Comparison of ENCODE assay signal across 11 mouse cellular contexts in the genomic region with DNA sequence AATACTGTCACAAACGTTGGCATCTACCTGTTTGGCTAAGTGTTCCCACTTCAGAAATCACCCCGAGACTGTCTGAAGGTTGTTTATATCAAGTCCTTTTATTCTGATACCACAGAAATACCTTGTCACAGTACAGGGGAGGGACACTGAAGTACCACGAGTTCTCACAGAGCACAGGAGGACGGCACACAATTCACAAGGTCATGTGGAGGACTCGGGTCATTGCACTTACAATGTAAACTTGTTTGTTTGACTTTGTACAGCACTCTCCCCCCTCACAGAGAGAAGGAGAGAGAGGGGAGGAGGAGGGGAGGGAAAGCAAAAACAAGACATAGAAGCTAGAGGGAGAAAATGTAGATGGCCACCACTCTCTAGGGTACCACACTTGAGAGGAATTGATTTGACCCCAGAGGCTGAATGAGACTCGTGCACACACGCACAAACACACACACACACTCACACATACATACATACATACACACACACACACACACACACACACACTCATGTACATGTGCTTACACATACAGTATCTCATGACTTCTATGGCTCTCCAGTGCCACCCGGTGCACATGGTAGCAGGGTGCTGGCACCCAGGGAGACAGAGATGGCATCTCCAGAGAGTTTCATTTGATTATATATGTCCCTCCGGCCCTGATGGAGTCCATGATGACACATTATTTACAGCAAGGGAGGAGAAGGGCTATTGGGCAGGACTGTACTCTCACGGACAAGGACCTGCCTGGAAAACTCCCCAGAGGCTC. TPM values are rescaled to one million over a fixed set of nuclear protein-coding genes. Genes with fewer than 3 reads are reported as not detected.
A peak's percentile ranks its signal among the peaks of the same experiment; 100 is the strongest.
DNase-seq lines count a peak whose midpoint lies in the region; ATAC-seq and TF ChIP-seq lines count a peak whose summit lies in the region.
"Had no signal": no experiment of that assay in that cellular context is flagged by ENCODE, and none has a peak within 500 bp of the region (broad histone marks: within the 10 kb centered on the region; RNA-seq: fewer than 3 reads in every experiment).

No protein-coding gene starts in this region.

- intact Hi-C loops in gastrocnemius, adult 2 months (cut with DNase I), result loop anchor here (1.0 to 10.0 kb wide), 4 partner anchors 41 to 319 kb away; no protein-coding TSS in a partner anchor

- ATAC-seq in lung, embryonic 14.5 days (ENCODE audit: insufficient read depth), result no peak
- peak; percentile 21; the same call in 1 of the 2 replicates for ATAC-seq in erythroid progenitor cell, adult 5-6 weeks (replicated peaks; ENCODE audit: low FRiP score, poor library complexity, severe bottlenecking)
- ATAC-seq in liver, postnatal 0 days, result peak; percentile 57
- ATAC-seq: forebrain, embryonic 15.5 days; Patski had no signal

- 44% methylated on average over 10 of the region's 10 CpGs for WGBS in lung, embryonic 14.5 days
- WGBS in liver, postnatal 0 days (ENCODE audit: insufficient replicate concordance), result 40% methylated on average over 10 of the region's 10 CpGs

- peak overlapping the region; percentile 13; the same call in 1 of the 2 replicates for H3K27ac ChIP-seq in gastrocnemius, adult 2 months
- 0 out of 2 replicates have a peak overlapping the region, but pooled peaks have one; percentile 38 for H3K27ac ChIP-seq in lung, embryonic 14.5 days (ENCODE audit: low read depth)
- peak overlapping the region; percentile 98 for H3K27ac ChIP-seq in liver, postnatal 0 days (ENCODE audit: low read depth)
- H3K27ac ChIP-seq: heart, adult 2 months had no signal

- no peak for DNase-seq in gastrocnemius, adult 2 months
- no peak for DNase-seq in gastrocnemius, postnatal 4 days (ENCODE audit: low spot score in 2 of 2)
- DNase-seq in lung, embryonic 14.5 days, result no peak
- DNase-seq in lung, adult 18-20 months, result no peak
- DNase-seq in liver, postnatal 0 days, result peak; percentile 57
- DNase-seq in urinary bladder, adult 18-20 months (ENCODE audit: low spot score in 2 of 2), result no peak
- no peak for DNase-seq in left cerebral cortex, adult 11 months (ENCODE audit: low spot score)

- TF ChIP-seq EP300 in liver, postnatal 0 days (IDR thresholded peaks at IDR 0.05; ENCODE audit: low read depth), result peak; percentile 14; the same call in 1 of the 2 replicates

- H3K4me3 ChIP-seq in gastrocnemius, adult 2 months, result no peak overlapping the region
- H3K4me3 ChIP-seq in lung, embryonic 14.5 days (ENCODE audit: low read depth, low read length), result no peak overlapping the region
- peak overlapping the region; percentile 76 for H3K4me3 ChIP-seq in liver, postnatal 0 days (ENCODE audit: low read depth, low read length)

- H3K9ac ChIP-seq in lung, embryonic 14.5 days, result no peak overlapping the region
- peak overlapping the region; percentile 92 for H3K9ac ChIP-seq in liver, postnatal 0 days (replicated peaks)

- H3K4me2 ChIP-seq in lung, embryonic 14.5 days, result peak overlapping the region; percentile 99
- peak overlapping the region; percentile 92 for H3K4me2 ChIP-seq in liver, postnatal 0 days (ENCODE audit: low read depth, low read length)

- peaks cover 14% of the 10 kb centered on the region for H3K36me3 ChIP-seq in lung, embryonic 14.5 days (ENCODE audit: insufficient read depth)
- peaks cover 19% of the 10 kb centered on the region for H3K36me3 ChIP-seq in liver, postnatal 0 days (replicated peaks; ENCODE audit: insufficient read depth, low read length)

- no peaks in the 10 kb centered on the region for H3K27me3 ChIP-seq in lung, embryonic 14.5 days (ENCODE audit: insufficient read depth, low read length)
- no peaks in the 10 kb centered on the region for H3K27me3 ChIP-seq in liver, postnatal 0 days (ENCODE audit: insufficient read depth, low read length)
- H3K27me3 ChIP-seq: forebrain, embryonic 15.5 days had no signal

- TF ChIP-seq CTCF in gastrocnemius, adult 2 months (IDR thresholded peaks at IDR 0.05), result no peak
- TF ChIP-seq CTCF in lung, embryonic 14.5 days (IDR thresholded peaks at IDR 0.05; ENCODE audit: low read depth), result no peak
- TF ChIP-seq CTCF in liver, postnatal 0 days (IDR thresholded peaks at IDR 0.05; ENCODE audit: low read depth), result peak; percentile 54

- peaks cover 5% of the 10 kb centered on the region for H3K4me1 ChIP-seq in lung, embryonic 14.5 days (ENCODE audit: insufficient read depth)
- peaks cover 33% of the 10 kb centered on the region for H3K4me1 ChIP-seq in liver, postnatal 0 days (ENCODE audit: insufficient read depth)

- H3K9me3 ChIP-seq in lung, embryonic 14.5 days (ENCODE audit: low read depth, low read length), result no peaks in the 10 kb centered on the region
- no peaks in the 10 kb centered on the region for H3K9me3 ChIP-seq in liver, postnatal 0 days (ENCODE audit: low read length)
- H3K9me3 ChIP-seq: forebrain, embryonic 15.5 days had no signal

RNA-seq across cellular contexts. Expression of gene Apeh, which starts 1.7 kb away (rescaled TPM):
- total RNA-seq in gastrocnemius, adult 2 months (2021), result 10 to 100 TPM; 30.6 to 33.4 TPM
- 10 to 100 TPM; 47.7 to 51.5 TPM for total RNA-seq in gastrocnemius, postnatal 4 days (2021)
- 49.4 and 49.9 TPM in 2 replicates for polyA plus RNA-seq in lung, embryonic 14.5 days (2014; fragmentation: Nextera tagmentation; extraction: Ambion mirVana)
- total RNA-seq in erythroid progenitor cell, adult 5-6 weeks (2015; ENCODE audit: low replicate concordance), result 265 and 389 TPM in 2 replicates
- total RNA-seq in erythroid progenitor cell, adult 5-6 weeks (2017; ENCODE audit: low replicate concordance), result 454 and 497 TPM in 2 replicates
- polyA plus RNA-seq in liver, postnatal 0 days (2015; fragmentation: Nextera tagmentation; extraction: Ambion mirVana), result 67.7 and 75.2 TPM in 2 replicates

RNA-seq across cellular contexts. Expression of gene Rnf123, which starts 13.0 kb away (rescaled TPM):
- total RNA-seq in gastrocnemius, adult 2 months (2021), result 100 to 1,000 TPM; 128 to 157 TPM
- 10 to 100 TPM; 83.8 to 94.8 TPM for total RNA-seq in gastrocnemius, postnatal 4 days (2021)
- polyA plus RNA-seq in lung, embryonic 14.5 days (2014; fragmentation: Nextera tagmentation; extraction: Ambion mirVana), result 27.9 and 30.9 TPM in 2 replicates
- total RNA-seq in erythroid progenitor cell, adult 5-6 weeks (2015; ENCODE audit: low replicate concordance), result 1,337 and 1,464 TPM in 2 replicates
- 890 and 970 TPM in 2 replicates for total RNA-seq in erythroid progenitor cell, adult 5-6 weeks (2017; ENCODE audit: low replicate concordance)
- 45.2 and 50.1 TPM in 2 replicates for polyA plus RNA-seq in liver, postnatal 0 days (2015; fragmentation: Nextera tagmentation; extraction: Ambion mirVana)

RNA-seq across cellular contexts. Expression of gene Mst1, which starts 15.9 kb away (rescaled TPM):
- not detected for total RNA-seq in gastrocnemius, adult 2 months (2021)
- total RNA-seq in gastrocnemius, postnatal 4 days (2021), result under 1 TPM in 1 of 2 experiments, not detected in 1; 0.36 TPM
- 0.18 and 0.20 TPM in 2 replicates for polyA plus RNA-seq in lung, embryonic 14.5 days (2014; fragmentation: Nextera tagmentation; extraction: Ambion mirVana)
- total RNA-seq in erythroid progenitor cell, adult 5-6 weeks (2015; ENCODE audit: low replicate concordance), result 22.0 and 63.3 TPM in 2 replicates
- total RNA-seq in erythroid progenitor cell, adult 5-6 weeks (2017; ENCODE audit: low replicate concordance), result 7.7 and 14.1 TPM in 2 replicates
- polyA plus RNA-seq in liver, postnatal 0 days (2015; fragmentation: Nextera tagmentation; extraction: Ambion mirVana), result 81.4 and 93.0 TPM in 2 replicates
- total RNA-seq: heart, adult 2 months had no signal
- polyA plus RNA-seq: forebrain, embryonic 15.5 days had no signal

RNA-seq across cellular contexts. Expression of gene Amigo3, which starts 43.2 kb away (rescaled TPM):
- total RNA-seq in gastrocnemius, adult 2 months (2021), result 1 to 10 TPM; 1.5 to 3.1 TPM
- 1 to 10 TPM; 3.2 to 3.4 TPM for total RNA-seq in gastrocnemius, postnatal 4 days (2021)
- 3.1 and 3.4 TPM in 2 replicates for polyA plus RNA-seq in lung, embryonic 14.5 days (2014; fragmentation: Nextera tagmentation; extraction: Ambion mirVana)
- total RNA-seq in erythroid progenitor cell, adult 5-6 weeks (2015; ENCODE audit: low replicate concordance), result 2.2 TPM in 1 of 2 replicates, not detected in the other
- 1.1 and 3.6 TPM in 2 replicates for total RNA-seq in erythroid progenitor cell, adult 5-6 weeks (2017; ENCODE audit: low replicate concordance)
- polyA plus RNA-seq in liver, postnatal 0 days (2015; fragmentation: Nextera tagmentation; extraction: Ambion mirVana), result 0.59 and 0.86 TPM in 2 replicates

RNA-seq across cellular contexts. Expression of gene Gmppb, which starts 47.1 kb away (rescaled TPM):
- total RNA-seq in gastrocnemius, adult 2 months (2021), result 1 to 10 TPM; 3.3 to 6.3 TPM
- total RNA-seq in gastrocnemius, postnatal 4 days (2021), result 10 to 100 TPM; 18.2 to 20.6 TPM
- 22.2 and 25.7 TPM in 2 replicates for polyA plus RNA-seq in lung, embryonic 14.5 days (2014; fragmentation: Nextera tagmentation; extraction: Ambion mirVana)
- total RNA-seq in erythroid progenitor cell, adult 5-6 weeks (2015; ENCODE audit: low replicate concordance), result 5.8 and 5.9 TPM in 2 replicates
- 6.4 and 13.9 TPM in 2 replicates for total RNA-seq in erythroid progenitor cell, adult 5-6 weeks (2017; ENCODE audit: low replicate concordance)
- polyA plus RNA-seq in liver, postnatal 0 days (2015; fragmentation: Nextera tagmentation; extraction: Ambion mirVana), result 12.2 and 12.6 TPM in 2 replicates

Comparison
In these comparisons a context has a peak if more than half of its experiments do, and no peak if none do; other contexts are left out.
1. H3K27ac ChIP-seq: peak in every context shown above with its lines; median percentile 98 in liver, postnatal 0 days; 38 in lung, embryonic 14.5 days; 13 in gastrocnemius, adult 2 months.
2. RNA of gene Apeh, which starts 1.7 kb away (total RNA-seq): 265 to 497 TPM in erythroid progenitor cell, adult 5-6 weeks; 47.7 to 51.5 TPM in gastrocnemius, postnatal 4 days and 30.6 to 33.4 TPM in gastrocnemius, adult 2 months; every median in the first group is over 4 times any median in the second.
3. RNA of gene Rnf123, which starts 13.0 kb away (total RNA-seq): 890 to 1,464 TPM in erythroid progenitor cell, adult 5-6 weeks; 128 to 157 TPM in gastrocnemius, adult 2 months and 83.8 to 94.8 TPM in gastrocnemius, postnatal 4 days; every median in the first group is over 4 times any median in the second.
4. RNA of gene Mst1, which starts 15.9 kb away (total RNA-seq): 7.7 to 63.3 TPM in erythroid progenitor cell, adult 5-6 weeks; 0.36 TPM in gastrocnemius, postnatal 4 days and not detected in gastrocnemius, adult 2 months; every median in the first group is over 4 times any median in the second.